Mouse (Mus musculus): ENCODE data around the gene Akt1s1.
A peak's percentile ranks its signal among the peaks of the same experiment; 100 is the strongest.

The Akt1s1 gene

DNA sequence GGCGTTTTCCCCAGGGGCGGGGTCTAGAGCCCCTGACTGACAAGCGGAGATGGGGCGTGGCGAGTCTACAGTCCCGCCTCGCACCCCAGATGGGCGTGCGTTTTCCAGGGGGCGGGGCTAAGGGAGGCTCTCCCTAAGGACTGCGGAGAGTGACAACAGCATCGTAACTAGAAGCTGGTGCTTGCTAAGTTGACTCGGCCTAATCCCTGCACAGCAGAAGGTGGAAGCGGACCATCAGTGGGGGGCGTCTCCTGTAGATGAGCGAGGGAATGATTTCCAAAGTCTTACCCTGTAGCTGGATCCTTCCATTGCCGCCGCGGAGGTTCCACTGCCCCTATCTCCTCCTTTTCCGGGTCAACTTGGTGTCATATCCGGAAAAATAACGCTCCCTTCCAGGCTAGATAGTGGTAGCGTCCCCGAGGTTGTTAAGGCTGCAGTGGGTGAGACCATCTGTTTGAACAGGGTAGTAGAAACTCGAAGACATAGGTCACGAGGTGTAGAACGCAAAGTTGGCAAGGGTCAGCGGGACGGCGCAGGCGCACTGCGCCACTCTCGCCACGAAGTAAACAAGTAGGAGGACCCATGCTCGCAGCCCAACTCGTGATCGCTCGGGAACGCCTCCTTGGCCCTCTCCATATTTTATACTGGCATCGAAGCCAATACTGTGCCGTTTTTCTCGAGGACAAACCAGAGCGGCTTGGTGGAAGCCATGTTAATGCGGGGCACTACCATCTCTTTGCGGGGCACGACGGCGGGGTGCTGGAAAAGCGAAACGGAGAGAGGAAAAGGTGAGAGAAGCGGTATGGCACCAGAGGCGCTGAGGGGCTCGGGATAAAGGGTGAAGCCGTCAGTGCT lies at the start of gene Akt1s1, which contains the start of gene Tbc1d17:
Gene Akt1s1, plus strand, starts transcription at position 431 of the 855 bp plus-strand sequence.
Gene Tbc1d17, minus strand, starts transcription at position 519 of the 855 bp plus-strand sequence.
- peak; percentile 100 for DNase-seq (ENCODE audit: low read depth, low spot score)

DNA sequence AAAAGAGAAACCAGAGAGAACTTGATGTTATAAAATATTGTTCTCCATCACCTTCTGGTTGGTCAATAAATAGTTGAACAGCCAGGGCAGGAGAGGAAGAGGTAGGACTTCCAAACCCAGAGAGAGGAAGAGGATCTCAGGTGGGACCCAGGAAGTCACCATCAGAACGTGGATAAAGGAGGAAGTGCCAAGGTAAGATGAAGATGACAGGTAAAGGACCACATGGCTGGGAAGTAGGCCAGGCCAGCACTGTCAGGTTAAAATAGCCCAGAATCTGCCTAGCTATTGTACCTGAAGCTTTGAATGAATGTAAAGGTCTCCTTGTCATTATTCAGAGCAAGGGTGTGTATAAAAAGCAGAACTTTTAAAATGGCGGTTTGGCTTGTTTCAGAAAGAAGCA lies 39.9 kb upstream of the Akt1s1 start:
- DNase-seq (ENCODE audit: low read depth, low spot score): no peak

DNA sequence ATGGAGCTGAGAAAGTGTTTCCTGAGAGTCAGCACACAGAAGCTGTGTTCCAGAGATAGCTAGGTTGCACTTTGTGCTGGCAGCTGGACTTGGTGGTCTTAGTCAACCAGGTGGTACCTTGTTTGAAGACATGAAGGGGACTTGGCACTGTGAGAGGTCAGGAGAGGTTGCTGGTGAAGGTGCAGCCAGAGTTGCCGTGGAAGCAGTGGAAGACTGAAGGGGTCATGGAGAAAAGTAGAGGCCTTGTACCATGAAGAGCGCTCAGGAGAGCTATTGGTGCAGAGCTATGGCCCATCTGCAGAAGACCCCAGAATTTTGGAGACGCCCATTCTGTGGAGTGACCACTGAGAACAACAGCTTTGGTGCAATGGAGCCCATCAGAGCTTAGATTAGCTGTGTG lies 39.3 kb upstream of the Akt1s1 start:
- DNase-seq (ENCODE audit: low read depth, low spot score): no peak

DNA sequence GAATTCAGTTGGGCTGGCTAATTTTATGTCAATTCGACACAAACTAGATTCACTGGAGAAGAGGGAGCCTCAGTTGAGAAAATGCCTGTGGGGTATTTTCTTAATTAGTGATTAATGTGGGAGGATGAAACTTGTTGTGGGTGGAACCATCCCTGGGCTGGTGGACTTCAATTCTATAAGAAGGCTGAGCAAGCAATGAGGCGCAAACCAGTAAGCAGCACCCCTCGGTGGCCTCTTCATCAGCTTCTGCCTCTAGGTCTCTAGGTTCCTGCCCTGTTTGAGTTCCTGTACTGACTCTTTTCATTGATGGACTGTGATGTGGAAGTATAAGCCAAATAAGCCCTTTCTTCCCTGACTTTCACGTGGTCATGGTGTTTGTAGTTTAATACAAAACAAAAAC lies 38.4 kb upstream of the Akt1s1 start:
- DNase-seq (ENCODE audit: low read depth, low spot score): no peak

DNA sequence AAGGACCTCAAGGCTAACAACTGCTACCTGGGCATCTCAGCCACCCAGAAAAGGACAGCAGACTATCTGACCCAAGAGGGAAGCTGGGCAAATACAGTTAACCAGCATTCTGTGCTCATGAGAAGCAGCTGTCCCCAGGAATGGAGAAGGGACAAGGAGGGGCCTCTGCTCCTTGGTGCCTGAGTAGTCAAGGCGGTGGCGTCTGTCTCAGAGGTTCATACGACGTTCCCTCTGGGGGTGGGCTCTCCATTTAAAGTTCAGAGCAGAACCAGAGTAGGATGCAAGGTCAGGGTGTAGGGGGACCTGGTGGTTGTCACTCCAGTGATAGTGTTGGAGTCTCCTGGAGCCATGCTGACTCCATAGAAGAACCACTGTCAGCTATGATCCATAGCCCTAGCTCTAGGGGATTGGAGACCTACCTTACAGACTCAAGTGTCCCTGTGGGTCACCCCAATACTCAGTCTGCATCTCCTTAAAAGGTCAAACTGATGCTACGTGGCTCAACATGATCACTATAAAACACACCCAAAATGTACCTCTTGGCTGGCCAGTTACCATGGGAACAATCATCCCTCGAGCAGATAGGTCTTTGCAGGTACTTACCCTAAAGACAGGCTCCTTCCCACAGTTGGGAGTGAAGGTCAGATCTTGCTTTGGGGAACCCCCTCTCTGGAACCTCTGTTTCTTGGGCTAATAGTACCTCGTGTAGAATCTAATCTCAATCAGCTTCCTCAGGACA lies 37.8 kb upstream of the Akt1s1 start:
- DNase-seq (ENCODE audit: low read depth, low spot score): no peak

DNA sequence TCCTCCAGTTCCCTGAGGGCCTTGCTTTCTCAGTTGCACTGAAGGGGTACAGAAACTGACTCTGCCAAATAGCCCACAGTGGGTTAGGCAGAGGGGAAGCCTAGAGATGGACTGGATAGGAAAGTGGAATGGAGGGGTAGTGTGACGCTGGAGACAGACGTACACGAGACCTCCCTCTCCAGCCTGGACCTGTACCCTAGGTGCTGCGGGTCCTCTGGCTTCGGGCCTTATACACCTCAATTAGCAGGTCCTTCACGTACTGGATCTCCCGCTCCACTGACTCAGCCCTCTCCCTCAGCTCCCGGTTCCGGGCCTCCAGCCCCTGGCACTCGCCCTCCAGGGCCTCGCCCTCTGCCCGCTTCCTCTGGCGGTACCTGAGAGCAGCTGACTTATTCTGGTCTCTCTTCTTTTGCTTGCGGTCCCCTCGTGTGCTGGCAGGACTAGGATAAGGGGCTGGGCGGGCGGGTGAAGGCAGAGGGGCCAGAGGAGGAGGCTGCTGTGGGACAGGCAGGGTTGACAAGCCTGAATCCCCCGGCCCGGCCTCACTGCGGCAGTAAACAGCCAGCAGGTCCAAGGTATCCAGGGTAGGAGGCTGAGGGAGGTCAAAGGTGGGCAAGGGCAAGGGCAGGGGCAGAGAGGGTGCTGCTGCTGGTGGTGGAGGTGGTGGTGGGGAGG lies 36.0 kb upstream of the Akt1s1 start:
- no peak for DNase-seq (ENCODE audit: low read depth, low spot score)

DNA sequence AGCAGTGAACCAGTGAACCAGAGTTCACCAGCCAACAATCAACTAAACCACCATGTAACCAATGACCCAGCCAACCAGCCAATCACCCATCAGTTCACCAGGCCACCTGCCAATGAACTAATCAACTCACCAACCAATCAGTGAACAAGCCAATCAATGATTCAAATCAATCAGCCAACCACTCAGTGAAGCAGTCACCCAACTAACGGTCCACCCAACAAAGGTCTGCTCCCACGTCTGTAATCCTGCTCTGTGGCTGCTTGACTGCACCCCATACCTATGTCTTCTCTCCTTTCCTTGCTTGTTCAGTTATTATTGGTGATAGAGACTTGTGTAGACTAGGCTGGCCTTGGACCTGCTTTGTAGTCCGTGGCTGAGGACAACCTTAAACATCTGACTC lies 34.8 kb upstream of the Akt1s1 start:
- no peak for DNase-seq (ENCODE audit: low read depth, low spot score)

DNA sequence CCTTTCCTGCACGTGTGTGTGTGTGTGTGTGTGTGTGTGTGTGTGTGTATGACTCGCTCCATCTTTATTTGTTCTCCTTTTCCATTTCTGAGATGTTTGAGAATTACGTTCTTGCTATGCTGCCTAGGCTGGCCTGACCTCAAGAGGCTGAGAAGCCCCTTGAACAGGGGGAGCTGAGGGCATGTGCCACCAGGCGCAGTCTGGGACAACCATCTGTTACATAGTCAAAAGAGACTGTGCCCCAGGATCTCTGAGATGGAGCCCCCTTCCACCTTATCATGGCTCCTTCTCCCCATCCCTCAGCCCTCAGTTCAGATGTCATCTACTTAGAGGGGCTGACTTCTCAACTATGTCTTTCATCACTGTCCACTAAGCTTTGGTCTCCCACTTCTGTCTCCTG lies 34.4 kb upstream of the Akt1s1 start:
- no peak for DNase-seq (ENCODE audit: low read depth, low spot score)

DNA sequence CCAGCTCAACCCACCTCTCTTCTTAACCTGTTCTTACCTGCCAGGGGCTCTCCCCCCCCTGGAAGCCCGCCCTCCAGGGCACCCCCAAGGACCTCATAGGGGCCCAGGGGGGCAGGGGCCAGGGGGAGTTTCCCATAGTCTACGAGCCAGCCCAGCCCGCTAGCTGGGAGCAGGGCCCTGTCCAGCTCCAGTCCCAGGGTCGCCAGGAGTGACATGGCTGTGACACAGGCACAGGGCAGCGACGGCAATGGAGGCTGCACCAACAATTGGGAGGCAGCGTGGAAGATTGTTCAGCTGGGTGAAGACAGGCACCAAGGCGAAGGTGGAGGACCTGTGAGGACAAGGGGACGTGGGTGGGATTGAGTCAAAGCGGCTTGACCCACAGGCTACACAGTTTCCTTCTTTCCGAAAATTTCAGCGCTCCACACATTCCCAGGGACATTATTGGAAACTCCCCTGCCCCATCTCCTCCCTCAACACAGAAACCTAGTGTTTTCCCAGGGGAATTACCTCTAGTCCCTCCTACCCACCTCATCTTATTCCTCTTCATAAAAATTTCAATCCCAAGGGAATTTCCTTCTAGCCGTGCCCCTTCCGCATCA lies 33.7 kb upstream of the Akt1s1 start:
- no peak for DNase-seq (ENCODE audit: low read depth, low spot score)

DNA sequence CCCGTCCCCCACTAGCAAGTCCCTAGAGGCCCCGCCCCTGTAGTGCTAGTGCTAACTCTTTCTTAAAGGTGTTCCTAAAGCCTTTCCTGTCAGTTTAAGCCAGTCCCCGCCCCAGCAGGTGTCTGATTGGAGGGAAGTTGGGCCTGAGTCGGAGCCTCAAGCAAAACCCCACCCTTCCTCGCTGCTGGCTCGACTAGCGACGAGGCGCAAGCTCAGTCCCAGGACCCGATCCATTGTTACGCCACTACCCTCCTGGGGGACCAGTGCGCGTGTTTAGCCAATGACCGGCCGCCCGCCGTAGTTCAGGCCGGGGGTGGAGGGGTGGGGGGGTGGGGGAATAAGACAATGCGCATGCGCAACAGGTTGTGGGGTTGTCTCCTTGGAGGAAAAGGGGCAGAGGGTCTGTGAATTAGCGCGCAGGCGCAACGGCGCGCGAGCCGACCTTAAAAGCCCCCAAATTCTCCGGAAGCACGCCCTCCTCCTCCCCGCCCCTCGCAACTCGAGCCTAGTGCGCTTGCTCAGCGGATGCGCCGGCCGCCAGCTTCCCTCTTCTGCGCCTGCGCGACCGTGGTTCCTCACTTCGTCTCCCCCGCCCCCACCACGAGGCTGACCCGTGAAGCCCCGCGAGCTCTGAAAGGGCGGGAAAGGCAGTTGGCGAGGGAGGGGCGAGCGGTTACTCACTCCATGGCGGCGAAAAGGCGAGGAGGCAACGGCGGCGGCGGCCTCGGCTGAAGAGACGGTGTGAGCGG lies 32.9 kb upstream of the Akt1s1 start, which contains the start of the genes Nup62 and Il4i1:
Gene Nup62, plus strand, starts transcription at position 368 of the 749 bp plus-strand sequence.
Gene Il4i1, plus strand, starts transcription at position 667 of the 749 bp plus-strand sequence.
- DNase-seq (ENCODE audit: low read depth, low spot score): peak; percentile 99

DNA sequence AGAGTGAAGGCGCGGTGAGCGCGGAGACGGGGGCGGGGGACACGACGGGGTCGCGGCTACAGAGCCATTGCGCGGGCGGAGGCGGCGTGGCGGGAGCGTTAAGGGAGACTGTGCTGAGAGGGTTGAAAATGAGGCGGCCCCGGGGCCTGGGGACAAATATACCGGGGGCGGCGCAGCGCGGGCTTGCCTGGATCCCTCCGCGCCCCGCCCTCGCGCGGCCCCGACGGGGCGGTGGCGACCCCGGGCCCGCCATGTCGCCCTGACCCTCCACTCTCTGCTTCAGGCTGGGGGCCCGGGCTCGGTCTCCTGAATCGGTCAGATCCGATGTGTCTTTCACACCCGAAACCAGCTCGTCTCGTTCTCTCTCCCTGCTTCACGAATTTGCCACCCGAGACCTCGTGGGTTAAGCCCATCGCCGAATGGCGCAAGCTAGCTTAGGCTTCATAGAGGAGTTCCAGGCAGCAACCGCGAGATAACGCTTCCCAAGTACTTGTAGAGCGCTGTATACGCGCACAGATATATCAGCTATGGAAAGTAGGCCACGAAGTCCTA lies 32.2 kb upstream of the Akt1s1 start, which contains the start of gene Atf5:
Gene Atf5, minus strand, starts transcription at position 189 of the 552 bp plus-strand sequence.
- no peak for DNase-seq (ENCODE audit: low read depth, low spot score)

DNA sequence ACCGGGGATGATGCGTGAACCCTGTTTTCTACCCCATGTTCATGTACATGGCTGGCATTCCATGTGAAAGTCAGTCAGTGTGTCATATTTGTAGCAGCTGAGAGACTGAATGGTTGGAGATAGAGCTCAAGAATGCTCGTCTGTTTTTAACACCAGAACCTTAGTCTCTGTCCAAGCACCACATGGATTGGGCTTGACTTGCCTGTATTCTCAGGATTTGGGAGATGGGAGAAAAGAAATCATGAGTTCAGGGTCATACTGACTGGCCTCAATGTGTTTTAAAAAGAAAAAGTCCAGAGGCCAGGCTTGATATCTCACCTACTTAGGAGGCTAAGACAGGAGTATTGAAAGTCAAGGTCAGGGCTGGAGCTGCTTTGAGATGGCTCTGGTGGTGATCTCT lies 31.4 kb upstream of the Akt1s1 start:
- no peak for DNase-seq (ENCODE audit: low read depth, low spot score)

DNA sequence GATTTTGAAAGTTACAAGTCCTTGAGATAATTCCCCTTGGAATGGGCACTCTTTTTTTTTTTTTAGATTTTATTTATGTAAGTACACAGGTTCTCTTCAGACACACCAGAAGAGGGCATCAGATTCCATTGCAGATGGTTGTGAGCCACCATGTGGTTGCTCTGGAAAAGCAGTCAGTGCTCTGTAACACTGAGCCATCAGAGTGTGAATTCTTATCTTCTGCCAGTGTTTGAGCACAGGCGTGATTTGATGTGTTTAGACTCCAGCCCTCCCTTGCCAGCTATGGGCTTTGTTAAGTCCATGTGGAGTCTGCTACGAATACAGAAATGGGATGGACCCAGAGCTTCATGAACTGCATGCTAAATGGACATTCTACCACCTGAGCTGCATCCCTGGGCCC lies 30.6 kb upstream of the Akt1s1 start:
- DNase-seq (ENCODE audit: low read depth, low spot score): no peak

DNA sequence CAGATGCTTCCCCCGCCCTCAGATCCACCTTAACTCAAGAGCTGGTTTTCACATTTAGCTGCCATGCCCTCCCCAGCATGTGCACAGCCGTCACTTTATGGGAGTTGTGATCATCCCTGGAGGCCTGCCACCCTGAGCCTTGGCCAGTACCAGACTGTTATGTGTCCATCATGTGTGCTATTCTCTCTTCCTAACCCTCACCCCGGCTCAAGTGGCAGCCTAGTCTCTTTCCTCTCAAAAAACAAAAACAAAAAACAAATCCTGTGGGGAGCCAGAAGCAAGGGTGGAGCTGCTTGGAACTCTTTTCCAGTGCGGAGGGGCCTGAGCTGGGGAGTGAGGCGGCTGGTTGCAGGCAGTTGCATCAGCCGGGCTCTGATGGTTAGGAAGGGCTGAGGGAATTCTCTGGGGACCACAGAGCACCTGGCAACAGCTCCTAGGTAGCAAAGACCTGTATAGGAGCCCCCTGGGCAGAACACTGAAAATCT lies 30.0 kb upstream of the Akt1s1 start:
- no peak for DNase-seq (ENCODE audit: low read depth, low spot score)

DNA sequence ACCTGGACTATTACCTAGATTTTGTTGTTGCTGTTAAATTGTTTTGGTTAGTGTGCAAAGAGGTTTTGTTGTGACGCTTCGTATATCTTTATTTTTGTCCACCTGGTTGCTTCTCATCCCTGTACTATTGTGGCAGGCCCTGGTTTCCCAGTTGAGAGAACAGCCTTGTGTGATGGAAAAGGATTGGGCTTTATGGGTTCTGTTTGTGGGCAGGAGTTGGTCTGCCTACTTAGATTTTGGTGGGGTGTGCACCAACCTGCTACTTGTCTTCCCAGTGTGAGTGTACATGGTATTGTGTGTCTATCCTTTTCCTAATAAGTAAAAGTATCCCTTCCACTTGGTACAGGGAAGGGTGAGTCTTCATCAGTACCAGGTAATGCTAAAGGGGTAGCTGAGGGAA lies 29.4 kb upstream of the Akt1s1 start:
- no peak for DNase-seq (ENCODE audit: low read depth, low spot score)

DNA sequence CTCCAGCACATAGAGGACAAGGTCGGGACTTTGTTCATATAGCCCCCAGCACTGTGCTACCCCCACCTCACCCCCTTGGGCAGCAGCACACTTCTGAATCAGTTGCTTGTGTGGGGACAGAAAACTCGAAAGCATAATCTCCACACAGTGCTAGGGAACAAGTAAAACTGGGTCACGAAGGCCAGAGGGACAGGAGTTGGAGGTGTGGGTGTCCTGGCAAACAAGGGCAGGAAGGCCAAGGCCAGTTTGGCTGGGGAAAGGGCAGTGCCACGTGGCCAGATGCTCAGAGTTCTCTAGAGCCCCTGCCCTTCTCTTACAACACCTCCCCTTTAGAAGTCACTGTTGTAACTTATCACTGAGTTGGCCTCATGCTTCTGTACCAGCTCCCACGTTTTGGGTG lies 28.9 kb upstream of the Akt1s1 start:
- peak; percentile 20 for DNase-seq (ENCODE audit: low read depth, low spot score)

DNA sequence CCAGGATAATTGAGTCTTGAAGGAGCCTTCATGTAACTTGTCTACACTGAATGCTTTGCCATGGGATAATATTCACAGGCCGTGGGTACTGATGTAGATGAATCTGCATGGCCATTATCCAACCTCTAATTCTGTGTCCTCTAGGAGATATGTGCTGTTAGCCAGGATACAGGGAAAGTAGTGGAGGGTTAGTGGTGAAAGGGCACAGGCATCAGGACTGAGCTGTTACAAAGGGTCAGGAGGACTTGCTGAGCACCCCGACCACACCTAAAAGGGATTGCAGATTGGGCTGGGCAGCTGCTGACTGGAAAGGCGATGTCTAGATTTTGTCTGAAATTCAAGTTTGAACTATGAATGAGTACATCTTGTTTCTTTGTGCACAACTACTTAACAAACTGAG lies 28.3 kb upstream of the Akt1s1 start:
- DNase-seq (ENCODE audit: low read depth, low spot score): peak; percentile 1

DNA sequence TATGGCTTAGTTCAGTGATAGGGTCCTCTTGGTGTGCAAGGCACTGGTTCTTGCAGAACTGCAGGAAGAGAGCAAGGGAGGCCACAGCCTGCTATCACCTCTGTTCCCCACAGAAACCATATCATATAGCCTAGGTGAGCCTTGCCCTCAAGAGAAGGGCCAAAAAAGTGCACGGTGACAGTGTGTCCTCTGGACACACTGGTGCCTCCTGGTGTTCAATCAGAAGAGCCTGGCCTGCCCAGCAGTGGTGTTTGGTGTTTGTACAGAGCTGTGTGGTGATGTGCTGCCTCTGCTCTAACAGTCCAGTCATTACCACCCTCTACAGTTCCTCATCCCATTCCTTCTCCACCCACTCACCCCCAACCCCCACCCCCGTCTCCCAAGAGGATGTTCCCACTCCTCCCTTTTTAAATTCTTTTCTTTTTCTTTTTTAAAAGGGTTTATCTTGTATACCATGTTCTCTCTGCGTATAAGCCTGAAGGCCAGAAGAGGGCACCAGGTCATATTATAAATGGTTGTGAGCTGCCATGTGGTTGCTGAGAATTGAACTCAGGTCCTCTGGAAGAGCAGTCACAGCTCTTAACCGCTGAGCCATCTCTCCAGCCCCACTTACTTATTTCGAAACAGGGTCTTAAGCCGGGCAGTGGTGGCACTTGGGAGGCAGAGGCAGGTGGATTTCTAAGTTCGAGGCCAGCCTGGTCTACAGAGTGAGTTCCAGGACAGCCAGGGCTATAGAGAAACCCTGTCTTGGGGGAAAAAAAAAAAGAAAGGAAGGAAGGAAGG lies 26.9 kb upstream of the Akt1s1 start:
- peak; percentile 7 for DNase-seq (ENCODE audit: low read depth, low spot score)

DNA sequence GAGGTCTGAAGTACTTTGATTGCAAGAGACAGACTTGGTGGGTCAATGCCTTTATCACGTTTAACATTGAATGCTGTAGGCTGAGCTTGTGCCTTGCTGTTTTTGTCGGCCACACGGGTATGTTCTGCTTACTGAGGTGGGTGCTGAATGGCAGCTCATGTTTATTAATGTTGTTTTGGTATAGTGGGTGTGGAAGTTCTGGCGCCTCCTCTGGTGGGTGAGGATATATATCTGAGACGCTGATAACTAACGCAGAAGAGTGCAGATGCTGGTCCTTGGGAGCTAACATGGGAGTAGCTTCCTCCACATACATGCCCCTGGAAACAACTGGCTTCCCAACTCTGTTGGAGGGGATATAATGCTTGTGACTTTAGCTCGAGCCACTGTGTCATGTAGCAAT lies 25.4 kb upstream of the Akt1s1 start:
- DNase-seq (ENCODE audit: low read depth, low spot score): no peak

DNA sequence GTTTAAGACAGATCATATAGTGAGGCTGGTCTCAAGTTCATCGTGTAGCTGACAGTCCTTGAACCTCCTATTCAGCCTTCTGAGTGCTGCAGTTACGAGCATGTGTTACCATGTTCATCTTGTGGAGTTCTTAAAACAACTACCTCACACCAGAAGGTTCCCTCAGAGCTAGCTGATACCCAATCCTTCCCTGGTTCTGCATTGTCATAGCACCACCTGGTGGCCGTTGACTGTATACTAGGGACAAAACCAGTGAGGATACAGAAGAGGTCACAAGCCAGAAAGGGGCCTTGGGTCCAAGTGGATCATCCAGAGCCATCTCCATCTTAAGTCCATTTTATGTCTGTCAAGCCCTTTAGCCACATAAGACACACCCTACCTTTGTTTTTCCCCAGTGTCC lies 23.9 kb upstream of the Akt1s1 start:
- DNase-seq (ENCODE audit: low read depth, low spot score): peak; percentile 70

Measured in skeletal muscle tissue, adult 2 months (tissue).